Mouse (Mus musculus) heart, postnatal 0 days (tissue): ENCODE measurements at regions not wholly inside any gene's neighbourhood (a gene's known extent, or its start where the extent isn't known, plus 50 kb on each side); places are given as distances from the start of the nearest gene placed in this dataset.

Experiments
- CTCF ChIP-seq: IDR thresholded peaks from 2 replicates; pipeline ENCODE4 v1.5.1; 2016; ENCODE audit warnings: antibody characterized with exemption, control low read depth, low read depth
- EP300 ChIP-seq: IDR thresholded peaks from 2 replicates; pipeline ENCODE4 v1.6.1; 2016; ENCODE audit warnings: antibody characterized with exemption, low read depth

GRCm38 (mm10) chr15:65549046-65549445, 534.3 kb upstream of the Gm21961 start:
- TF ChIP-seq CTCF = no peak
- TF ChIP-seq EP300 = no peak
